Mouse (Mus musculus) monocyte, adult 59 days (primary cell): Measurements from ENCODE around the gene Ufsp1. TPM values are rescaled to one million over a fixed set of nuclear protein-coding genes. Genes with fewer than 3 reads are reported as not detected.

Source experiments
- total RNA-seq, 2 experiments: library from RNA; stranded (reverse); gene quantifications; one replicate each; pipeline ENCODE4 v1.2.4; 2023

Gene Ufsp1
- under 1 TPM in 1 of 2 experiments, not detected in 1; 0.70 TPM for total RNA-seq

GRCm38 (mm10) chr5:137293839-137294743 lies at the start of gene Ufsp1:
Gene Ufsp1, plus strand, starts transcription at chr5:137294629.

GRCm38 (mm10) chr5:137287032-137287952 lies 7.1 kb upstream of the Ufsp1 start, which contains the start of gene Ache:
Gene Ache, plus strand, starts transcription at chr5:137287519.

GRCm38 (mm10) chr5:137307071-137307912 lies 12.9 kb downstream of the Ufsp1 start, which contains the start of gene Srrt:
Gene Srrt, minus strand, starts transcription at chr5:137307674.

GRCm38 (mm10) chr5:137314193-137315083 lies 20.0 kb downstream of the Ufsp1 start, which contains the start of gene Trip6:
Gene Trip6, minus strand, starts transcription at chr5:137314404.

GRCm38 (mm10) chr5:137333512-137334174 lies 39.2 kb downstream of the Ufsp1 start, which contains the start of gene Slc12a9:
Gene Slc12a9, minus strand, starts transcription at chr5:137333597.

Other genes starting within 250 kb of the Ufsp1 start
- gene Ap1s1, start 248.5 kb upstream of the Ufsp1 start, total RNA-seq = 10 to 100 TPM; 27.4 to 28.5 TPM
- gene Serpine1, start 222.4 kb upstream of the Ufsp1 start, total RNA-seq = 1 to 10 TPM; 7.6 to 7.9 TPM
- gene Trim56, start 178.4 kb upstream of the Ufsp1 start, total RNA-seq = 10 to 100 TPM; 33.3 to 34.2 TPM
- not detected for gene Muc3, start 145.3 kb upstream of the Ufsp1 start, total RNA-seq
- gene Muc3a, start 82.2 kb upstream of the Ufsp1 start, total RNA-seq = not detected
- 1 to 10 TPM in 1 of 2 experiments, under 1 TPM in 1; 0.16 to 1.7 TPM for gene Ache, start 7.1 kb upstream of the Ufsp1 start, total RNA-seq
- 100 to 1,000 TPM; 177 to 211 TPM for gene Srrt, start 13.0 kb downstream of the Ufsp1 start, total RNA-seq
- 10 to 100 TPM; 16.0 to 19.2 TPM for gene Trip6, start 19.8 kb downstream of the Ufsp1 start, total RNA-seq
- 10 to 100 TPM; 74.1 to 74.2 TPM for gene Slc12a9, start 39.0 kb downstream of the Ufsp1 start, total RNA-seq
- gene Ephb4, start 55.5 kb downstream of the Ufsp1 start, total RNA-seq = under 1 TPM in 1 of 2 experiments, not detected in 1; 0.30 TPM
- gene Zan, start 182.4 kb downstream of the Ufsp1 start, total RNA-seq = under 1 TPM in 1 of 2 experiments, not detected in 1; 0.03 TPM
- 10 to 100 TPM; 20.8 to 21.6 TPM for gene Pop7, start 207.9 kb downstream of the Ufsp1 start, total RNA-seq
- 10 to 100 TPM; 55.2 to 70.1 TPM for gene Gigyf1, start 223.9 kb downstream of the Ufsp1 start, total RNA-seq
- not detected for gene Epo, start 238.6 kb downstream of the Ufsp1 start, total RNA-seq
- gene Gnb2, start 238.9 kb downstream of the Ufsp1 start, total RNA-seq = 1,000 to 10,000 TPM; 1,007 to 1,026 TPM